9 mouse cellular contexts compared by ENCODE assay signal in the genomic region with DNA sequence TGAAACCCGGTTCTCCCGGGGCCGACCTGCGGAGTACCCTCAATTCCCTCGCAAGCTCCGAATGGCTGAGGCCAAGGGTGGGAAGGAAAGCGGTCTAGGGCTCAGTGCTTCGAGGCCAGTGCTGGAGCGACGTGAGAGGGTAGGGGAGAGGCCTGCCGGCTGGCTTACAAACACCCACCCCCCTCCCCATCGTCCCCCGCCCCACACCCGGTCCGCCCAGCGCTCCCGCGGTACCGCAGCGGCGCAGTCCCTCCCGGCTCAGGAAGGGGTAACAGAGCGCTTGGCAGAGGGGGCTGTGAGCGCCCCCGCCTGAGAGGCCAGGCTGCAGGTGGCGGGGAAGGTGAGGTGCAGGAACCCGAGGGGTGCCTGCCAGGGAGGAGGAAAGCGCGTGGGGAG. TPM values are rescaled to one million over a fixed set of nuclear protein-coding genes. Genes with fewer than 3 reads are reported as not detected.
DNase-seq lines count a peak whose midpoint lies in the region; ATAC-seq and TF ChIP-seq lines count a peak whose summit lies in the region.
"Had no signal": no experiment of that assay in that cellular context is flagged by ENCODE, and none has a peak within 500 bp of the region (broad histone marks: within the 10 kb centered on the region; RNA-seq: fewer than 3 reads in every experiment).

A gene (plus strand): TSS at position 287 of the 396 bp plus-strand sequence.

- ATAC-seq in heart, embryonic 15.5 days (replicated peaks; ENCODE audit: insufficient number of reproducible peaks, insufficient read depth, low FRiP score, low read depth) = no peak
- no peak for ATAC-seq in hindbrain, embryonic 14.5 days (ENCODE audit: low FRiP score)

- no peak for DNase-seq in heart, adult 18-20 months
- DNase-seq in brain, embryonic 14.5 days (ENCODE audit: low read depth) = peak; percentile 75
- DNase-seq in hindbrain, embryonic 14.5 days (ENCODE audit: low spot score) = no peak
- no peak for DNase-seq in adipocyte (ENCODE audit: low spot score)
- DNase-seq in ovary, postnatal 10 days (ENCODE audit: low spot score) = no peak
- DNase-seq in layer of hippocampus, adult 11-12 months (ENCODE audit: low spot score) = no peak

- under 1% methylated on average over 29 of the region's 29 CpGs for WGBS in heart, embryonic 15.5 days
- 1% methylated on average over 19 of the region's 29 CpGs for WGBS in hindbrain, embryonic 14.5 days

- no peaks in the 10 kb centered on the region for H3K79me2 ChIP-seq in myocyte (ENCODE audit: control insufficient read depth, insufficient read depth)

- 0 out of 2 replicates have a peak within 1 kb of the TSS, but pooled peaks have one; percentile 23 for H3K9ac ChIP-seq in heart, embryonic 15.5 days
- H3K9ac ChIP-seq in hindbrain, embryonic 14.5 days = no peak within 1 kb of the TSS

- no peaks in the 10 kb centered on the region for H3K36me3 ChIP-seq in heart, embryonic 15.5 days
- no peaks in the 10 kb centered on the region for H3K36me3 ChIP-seq in hindbrain, embryonic 14.5 days (replicated peaks; ENCODE audit: control insufficient read depth, insufficient read depth)
- no peaks in the 10 kb centered on the region for H3K36me3 ChIP-seq in myocyte (ENCODE audit: control insufficient read depth, insufficient read depth)

- TF ChIP-seq CTCF in brain, embryonic 14.5 days (IDR thresholded peaks at IDR 0.05; ENCODE audit: borderline replicate concordance, extremely low read depth, insufficient read depth, insufficient read length) = no peak

- H3K27me3 ChIP-seq in heart, embryonic 15.5 days = peaks cover 96% of the 10 kb centered on the region
- peaks cover 100% of the 10 kb centered on the region for H3K27me3 ChIP-seq in hindbrain, embryonic 14.5 days (ENCODE audit: control insufficient read depth, insufficient read depth, low read length)
- peaks cover 57% of the 10 kb centered on the region for H3K27me3 ChIP-seq in myocyte (ENCODE audit: control insufficient read depth, insufficient read depth, insufficient read length)

- H3K4me3 ChIP-seq in heart, embryonic 15.5 days = peak within 1 kb of the TSS; percentile 42
- peak within 1 kb of the TSS; percentile 18 for H3K4me3 ChIP-seq in hindbrain, embryonic 14.5 days (replicated peaks; ENCODE audit: low read length)
- no peak within 1 kb of the TSS for H3K4me3 ChIP-seq in myocyte

- no peaks in the 10 kb centered on the region for H3K9me3 ChIP-seq in heart, embryonic 15.5 days (replicated peaks)
- no peaks in the 10 kb centered on the region for H3K9me3 ChIP-seq in hindbrain, embryonic 14.5 days (ENCODE audit: control insufficient read depth, low read length)

- H3K4me1 ChIP-seq in heart, embryonic 15.5 days (replicated peaks) = peaks cover 30% of the 10 kb centered on the region
- H3K4me1 ChIP-seq in hindbrain, embryonic 14.5 days (replicated peaks; ENCODE audit: control insufficient read depth, insufficient read depth, low read length) = peaks cover 16% of the 10 kb centered on the region; the same call in 1 of the 2 replicates

- TF ChIP-seq POLR2A in brain, embryonic 14.5 days (IDR thresholded peaks at IDR 0.05; ENCODE audit: borderline replicate concordance, extremely low read depth, insufficient read depth, insufficient read length, poor library complexity, severe bottlenecking) = no peak
- TF ChIP-seq POLR2A in myocyte (IDR thresholded peaks at IDR 0.05; ENCODE audit: insufficient read length, low read depth) = no peak

- H3ac ChIP-seq in myocyte (ENCODE audit: control insufficient read depth, insufficient read length) = no peak within 1 kb of the TSS

- no peak within 1 kb of the TSS for H3K27ac ChIP-seq in heart, embryonic 15.5 days
- no peak within 1 kb of the TSS for H3K27ac ChIP-seq in hindbrain, embryonic 14.5 days

- H3K4me2 ChIP-seq in heart, embryonic 15.5 days = peak within 1 kb of the TSS; percentile 73
- peak within 1 kb of the TSS; percentile 44 for H3K4me2 ChIP-seq in hindbrain, embryonic 14.5 days (replicated peaks)
- peak within 1 kb of the TSS; percentile 42 for H3K4me2 ChIP-seq in myocyte (ENCODE audit: low read depth)

TF ChIP-seq in myocyte, 11 proteins besides CTCF, POLR2A, EP300 and RAD21:
- TF ChIP-seq TCF3 (IDR thresholded peaks at IDR 0.05; ENCODE audit: insufficient read length, low read depth) (no peak), USF1 (IDR thresholded peaks at IDR 0.05; ENCODE audit: low read depth) (no peak), MYOD1 (IDR thresholded peaks at IDR 0.05; ENCODE audit: control insufficient read depth in 1 of 3, insufficient read length in 2 of 3, low read depth in 2 of 3) (no peak), E2F4 (IDR thresholded peaks at IDR 0.05; ENCODE audit: insufficient read depth) (no peak), CEBPB (IDR thresholded peaks at IDR 0.05; ENCODE audit: insufficient read depth, poor library complexity, severe bottlenecking) (no peak), REST (IDR thresholded peaks at IDR 0.05; ENCODE audit: insufficient read depth, insufficient read length) (no peak), MAX (IDR thresholded peaks at IDR 0.05; ENCODE audit: low read depth) (no peak), TCF12 (IDR thresholded peaks at IDR 0.05; ENCODE audit: insufficient read depth, poor library complexity, severe bottlenecking) (no peak)

RNA-seq across cellular contexts. Expression of the gene that starts here (rescaled TPM):
- polyA plus RNA-seq in heart, embryonic 15.5 days (2015; fragmentation: Nextera tagmentation; extraction: Ambion mirVana) = 0.15 and 0.41 TPM in 2 replicates
- under 1 TPM in 1 of 2 experiments, not detected in 1; 0.15 TPM for total RNA-seq in heart, adult 18-20 months (2021)
- polyA plus RNA-seq in brain, embryonic 14.5 days (2012; rRNA removed) = 2.1 and 7.2 TPM in 2 replicates
- 0.80 and 0.86 TPM in 2 replicates for polyA plus RNA-seq in hindbrain, embryonic 14.5 days (2014; fragmentation: Nextera tagmentation; extraction: Ambion mirVana)
- polyA plus RNA-seq in myocyte (2012; fragmentation: generic; extraction: Trizol) = 0.06 TPM
- total RNA-seq: MEL had no signal
